Mouse (Mus musculus) induced T-regulatory cell, adult 2 months (primary cell): ENCODE results near the gene Atf6b.

Experiments
- DNase-seq: peaks from one replicate; pipeline ENCODE4 v3.0.0-alpha.2; 2012; ENCODE audit warnings: low read depth

Gene Atf6b

DNA sequence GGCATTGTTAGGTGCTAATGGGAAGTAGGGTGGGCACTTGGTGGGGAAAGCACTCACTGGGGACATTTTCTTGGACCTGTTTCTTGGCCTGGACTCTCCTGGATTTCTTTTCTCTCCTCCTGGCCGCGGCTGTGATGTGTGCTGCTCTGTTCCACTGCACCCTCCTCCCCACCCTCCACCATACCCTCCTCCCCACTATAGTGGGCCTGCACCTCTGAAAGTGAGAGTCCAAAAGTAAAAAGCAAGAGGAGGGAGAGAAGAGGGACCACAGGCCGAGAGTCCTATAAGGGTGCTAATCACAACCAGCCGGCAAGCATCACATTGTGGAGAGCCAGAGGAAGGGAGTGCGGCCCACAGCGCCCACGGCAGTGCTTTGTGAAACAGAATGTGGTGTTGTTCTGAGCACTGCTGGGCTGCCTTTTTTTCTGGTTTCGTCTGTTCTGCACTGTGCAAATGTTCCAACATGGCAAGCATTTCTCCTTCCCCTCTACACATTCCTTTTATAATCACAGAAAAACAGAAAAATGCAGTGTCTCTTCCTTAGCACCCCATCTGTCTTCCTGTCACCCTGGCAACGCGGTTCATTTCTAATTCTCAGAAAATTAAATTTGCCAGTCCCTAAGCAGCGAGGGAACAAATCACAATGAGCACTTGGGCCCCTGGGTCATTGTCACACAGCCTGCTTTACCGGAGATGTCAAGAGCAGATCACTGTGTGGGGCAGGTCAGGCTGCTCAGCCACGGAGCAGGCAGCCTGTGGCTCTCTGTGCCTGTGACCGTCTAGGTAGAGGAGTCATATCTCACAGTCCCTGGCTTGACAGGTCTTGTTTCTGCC is 52.8 kb downstream of the Atf6b start:
- DNase-seq: no peak

DNA sequence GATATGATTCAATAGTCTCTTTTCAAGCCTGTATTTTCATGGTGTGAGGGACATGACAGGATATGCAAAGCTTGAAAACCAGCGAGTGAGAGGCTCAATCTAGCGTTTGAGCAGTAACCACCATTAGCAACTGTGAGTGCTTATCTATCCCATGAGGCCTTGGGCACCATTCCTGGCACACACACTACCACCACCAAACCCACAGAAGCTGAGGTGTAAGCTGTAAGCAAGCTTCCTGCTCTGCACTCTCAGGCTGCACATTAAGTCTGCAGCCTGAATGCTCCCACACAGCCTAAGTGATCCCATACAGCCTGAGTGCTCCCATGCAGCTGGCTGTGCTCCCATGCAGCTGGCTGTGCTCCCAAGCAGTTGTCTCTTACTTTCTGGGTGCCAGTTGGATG is 53.7 kb downstream of the Atf6b start:
- no peak for DNase-seq
